Mouse (Mus musculus) G1E (cell line): ENCODE results near the gene Hbq1b. TPM values are rescaled to one million over a fixed set of nuclear protein-coding genes. Genes with fewer than 3 reads are reported as not detected.

Source experiments
- ATAC-seq: 2 replicates; pipeline ENCODE4 v1.8.0; 2016; ENCODE audit warnings: mild to moderate bottlenecking; ENCODE audit not compliant: insufficient number of reproducible peaks, poor library complexity, low FRiP score, severe bottlenecking; ENCODE audit errors: extremely low read depth
- DNase-seq: peaks from one replicate; pipeline ENCODE4 v3.0.0; 2012; ENCODE audit warnings: low spot score
- H3K27me3 ChIP-seq: 2 replicates; pipeline ENCODE4 v1.6.1; 2012; ENCODE audit warnings: mild to moderate bottlenecking, low read length, inconsistent platforms; ENCODE audit not compliant: insufficient read depth
- H3K36me3 ChIP-seq: replicated peaks from 2 replicates; pipeline ENCODE3; 2012; ENCODE audit warnings: mild to moderate bottlenecking, inconsistent platforms
- H3K4me1 ChIP-seq: 2 replicates; pipeline ENCODE4 v1.6.1; 2012; ENCODE audit warnings: low read depth, low read length, inconsistent platforms, mixed read lengths; ENCODE audit not compliant: insufficient read depth
- H3K4me3 ChIP-seq: 2 replicates; pipeline ENCODE4 v1.5.1; 2012; ENCODE audit warnings: low read depth, mild to moderate bottlenecking, inconsistent platforms, low read length, moderate library complexity, mixed read lengths
- H3K9me3 ChIP-seq: replicated peaks from 2 replicates; pipeline ENCODE4 v1.6.1; 2012; ENCODE audit warnings: inconsistent platforms
- CTCF ChIP-seq: IDR thresholded peaks from 2 replicates; pipeline ENCODE4 v1.5.1; 2012; ENCODE audit warnings: low read depth, low read length, inconsistent platforms, mixed read lengths
- GATA1 ChIP-seq: IDR thresholded peaks from 2 replicates; pipeline ENCODE4 v1.6.1; 2012; ENCODE audit warnings: borderline replicate concordance, low read length, inconsistent platforms, mixed read lengths
- GATA2 ChIP-seq: IDR thresholded peaks from 2 replicates; pipeline ENCODE4 v1.6.1; 2012; ENCODE audit warnings: low read depth, low read length, inconsistent platforms, borderline replicate concordance
- POLR2AphosphoS5 ChIP-seq: IDR thresholded peaks from 2 replicates; pipeline ENCODE4 v1.6.1; 2012; ENCODE audit warnings: low read depth, low read length, inconsistent platforms; ENCODE audit not compliant: insufficient replicate concordance
- TAL1 ChIP-seq: conservative IDR thresholded peaks from 2 replicates; pipeline ENCODE4 v1.6.1; 2012; ENCODE audit warnings: low read depth, low read length, inconsistent platforms, mixed read lengths
- polyA plus RNA-seq: library from polyadenylated mRNA; stranded (reverse); fragments of >175 nt; gene quantifications from 2 replicates; pipeline ENCODE4 v1.2.3, GENCODE M21; 2012
- total RNA-seq, 2 experiments: library from RNA; stranded (forward) in 1 of 2; stranded (reverse) in 1 of 2; fragments of 200-1000 nt in 1 of 2; fragments of >200 nt in 1 of 2; fragmentation: Nextera tagmentation in 1 of 2; gene quantifications; 2 replicates each; pipeline ENCODE4 v1.2.3; 2014 to 2017

Gene Hbq1b
- total and polyA plus RNA-seq, 3 experiments: 0.70 to 11.6 (median 0.87) TPM

GRCm38 (mm10) chr11:32253121-32253520 is 33.6 kb upstream of the Hbq1b start:
- DNase-seq (no peak), ATAC-seq (no peak)
- no peaks in the 10 kb centered on the region for H3K9me3 ChIP-seq
- peaks cover 87% of the 10 kb centered on the region for H3K4me1 ChIP-seq
- peaks cover 86% of the 10 kb centered on the region for H3K36me3 ChIP-seq
- no peak overlapping the region for H3K4me3 ChIP-seq
- TF ChIP-seq CTCF (no peak), POLR2AphosphoS5 (no peak), TAL1 (no peak), GATA2 (no peak), GATA1 (no peak)
- H3K27me3 ChIP-seq: no peaks in the 10 kb centered on the region

GRCm38 (mm10) chr11:32256146-32256545 is 30.6 kb upstream of the Hbq1b start:
- ATAC-seq (peak; percentile 87), DNase-seq (no peak)
- TF ChIP-seq TAL1: peak; percentile 87
- no peak for TF ChIP-seq GATA2
- TF ChIP-seq POLR2AphosphoS5: no peak
- no peaks in the 10 kb centered on the region for H3K9me3 ChIP-seq
- no peaks in the 10 kb centered on the region for H3K27me3 ChIP-seq
- peaks cover 82% of the 10 kb centered on the region for H3K4me1 ChIP-seq
- H3K4me3 ChIP-seq: peak overlapping the region; percentile 17; the same call in 1 of the 2 replicates
- peaks cover 89% of the 10 kb centered on the region for H3K36me3 ChIP-seq

- ATAC-seq (no peak), DNase-seq (no peak)
- peaks cover 77% of the 10 kb centered on the region for H3K4me1 ChIP-seq
- peak overlapping the region; percentile 14; the same call in 1 of the 2 replicates for H3K4me3 ChIP-seq
- peaks cover 88% of the 10 kb centered on the region for H3K36me3 ChIP-seq
- H3K27me3 ChIP-seq: no peaks in the 10 kb centered on the region
- TF ChIP-seq POLR2AphosphoS5 (no peak), CTCF (no peak), TAL1 (no peak), GATA2 (no peak), GATA1 (no peak)
- H3K9me3 ChIP-seq: no peaks in the 10 kb centered on the region
Observed at GRCm38 (mm10) chr11:32256566-32256965, 30.2 kb upstream of the Hbq1b start.

GRCm38 (mm10) chr11:32262674-32263415 is 23.9 kb upstream of the Hbq1b start:
- peaks cover 64% of the 10 kb centered on the region for H3K4me1 ChIP-seq
- DNase-seq (no peak), ATAC-seq (no peak)
- no peak overlapping the region for H3K4me3 ChIP-seq
- TF ChIP-seq CTCF (no peak), GATA2 (no peak), TAL1 (no peak), POLR2AphosphoS5 (no peak), GATA1 (no peak)
- peaks cover 64% of the 10 kb centered on the region for H3K36me3 ChIP-seq
- H3K9me3 ChIP-seq: no peaks in the 10 kb centered on the region
- H3K27me3 ChIP-seq: no peaks in the 10 kb centered on the region

- H3K27me3 ChIP-seq: no peaks in the 10 kb centered on the region
- peak; percentile 77 for ATAC-seq
- peaks cover 47% of the 10 kb centered on the region for H3K36me3 ChIP-seq
- no peaks in the 10 kb centered on the region for H3K9me3 ChIP-seq
- peaks cover 73% of the 10 kb centered on the region for H3K4me1 ChIP-seq
- TF ChIP-seq CTCF (no peak), TAL1 (peak; percentile 95), GATA1 (no peak)
- no peak overlapping the region for H3K4me3 ChIP-seq
- DNase-seq: peak; percentile 57
Observed at GRCm38 (mm10) chr11:32265117-32265738, 21.5 kb upstream of the Hbq1b start.

GRCm38 (mm10) chr11:32266194-32266593 is 20.6 kb upstream of the Hbq1b start:
- ATAC-seq (no peak), DNase-seq (no peak)
- TF ChIP-seq CTCF (no peak), GATA1 (no peak), GATA2 (no peak), TAL1 (no peak), POLR2AphosphoS5 (no peak)
- peak overlapping the region; percentile 56; the same call in 1 of the 2 replicates for H3K4me3 ChIP-seq
- H3K27me3 ChIP-seq: no peaks in the 10 kb centered on the region
- H3K36me3 ChIP-seq: peaks cover 37% of the 10 kb centered on the region
- H3K4me1 ChIP-seq: peaks cover 75% of the 10 kb centered on the region
- H3K9me3 ChIP-seq: no peaks in the 10 kb centered on the region
